Mouse (Mus musculus): ENCODE data around the gene Phb. TPM values are rescaled to one million over a fixed set of nuclear protein-coding genes. Genes with fewer than 3 reads are reported as not detected.
A peak's percentile ranks its signal among the peaks of the same experiment; 100 is the strongest.
"Not testable (repeated sequence)": the region's sequence is repeated elsewhere in the genome, so short reads cannot be mapped to it uniquely, and the experiment has no call there.

Gene Phb
- polyA plus RNA-seq, 1 experiment from 2014 or later, result 251 TPM

DNA sequence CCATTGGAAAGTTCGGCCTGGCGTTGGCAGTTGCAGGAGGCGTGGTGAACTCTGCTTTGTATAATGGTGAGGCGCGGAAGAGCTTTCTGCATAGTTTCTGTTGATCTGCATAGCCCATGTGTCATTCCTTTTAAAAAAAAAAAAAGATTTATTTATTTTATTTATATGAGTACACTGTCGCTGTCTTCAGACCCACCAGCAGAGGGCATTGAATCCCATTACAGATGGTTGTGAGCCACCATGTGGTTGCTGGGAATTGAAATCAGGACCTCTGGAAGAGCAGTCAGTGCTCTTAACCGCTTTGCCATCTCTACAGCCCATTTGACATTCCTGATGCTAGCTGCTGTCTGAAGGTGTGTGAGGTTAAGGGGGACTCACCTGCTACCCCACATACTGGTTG is 1.3 kb downstream of the Phb start:
- not testable (repeated sequence) for H3K27me3 ChIP-seq (ENCODE audit: low read depth, poor library complexity, severe bottlenecking)
- 89% methylated on average over 7 of the region's 7 CpGs for WGBS
- peaks cover 52% of the 10 kb centered on the region for H3K36me3 ChIP-seq

DNA sequence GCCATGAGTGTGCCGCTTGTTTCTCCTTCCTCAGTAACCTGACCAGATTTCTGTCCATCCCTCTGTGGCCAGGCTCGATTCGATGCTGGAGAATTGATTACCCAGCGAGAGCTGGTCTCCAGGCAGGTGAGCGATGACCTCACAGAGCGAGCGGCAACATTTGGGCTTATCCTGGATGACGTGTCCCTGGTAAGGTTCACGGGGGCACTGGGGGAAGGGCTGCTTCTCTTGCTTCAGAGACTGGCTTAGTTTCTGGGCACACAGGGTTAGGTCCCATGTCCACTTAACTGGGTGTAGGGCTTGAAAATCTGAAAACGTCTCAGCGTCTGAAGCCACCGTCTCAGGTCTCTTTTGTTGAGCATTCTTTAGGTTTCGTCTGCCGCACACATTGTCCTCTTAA is 8.7 kb downstream of the Phb start:
- Histone ChIP-seq H3K36me3 (peaks cover 98% of the 10 kb centered on the region), H3K27ac (replicated peaks) (peak overlapping the region; percentile 46; the same call in 1 of the 2 replicates), H3K27me3 (ENCODE audit: low read depth, poor library complexity, severe bottlenecking) (no peaks in the 10 kb centered on the region), H3K9me3 (replicated peaks) (no peaks in the 10 kb centered on the region), H3K4me3 (no peak overlapping the region), H3K4me1 (peaks cover 8% of the 10 kb centered on the region)
- 92% methylated on average over 14 of the region's 14 CpGs for WGBS
- DNase-seq (ENCODE audit: low spot score), result no peak

More for the DNA sequence above, 1.3 kb downstream of the Phb start:
- H3K27ac ChIP-seq (replicated peaks); DNase-seq (ENCODE audit: low spot score); H3K9me3 ChIP-seq (replicated peaks): not testable (repeated sequence)
- Histone ChIP-seq H3K4me3 (peak overlapping the region; percentile 86), H3K4me1 (peaks cover 15% of the 10 kb centered on the region)

DNA sequence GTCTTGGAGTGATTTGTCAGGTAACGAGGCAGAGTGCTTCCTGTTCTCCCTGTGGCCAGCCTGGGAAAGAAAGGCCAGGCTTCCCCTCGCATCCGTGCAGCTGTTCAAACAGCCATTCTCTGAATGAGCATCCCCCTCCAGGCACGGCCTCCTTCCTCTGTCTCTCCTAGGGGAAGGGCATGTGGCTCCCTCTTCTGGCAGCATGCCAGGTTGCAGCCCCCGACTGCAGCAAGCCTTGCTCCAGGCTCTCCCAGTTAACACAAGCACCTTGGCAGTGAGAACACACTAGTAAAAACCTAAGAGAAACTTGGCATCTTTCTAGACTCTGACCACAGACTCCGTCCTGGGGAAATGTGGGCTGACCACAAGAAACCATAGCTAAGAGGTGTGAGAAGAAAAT is 9.6 kb downstream of the Phb start:
- Histone ChIP-seq H3K9me3 (replicated peaks) (no peaks in the 10 kb centered on the region), H3K4me1 (peaks cover 8% of the 10 kb centered on the region), H3K4me3 (no peak overlapping the region), H3K27me3 (ENCODE audit: low read depth, poor library complexity, severe bottlenecking) (no peaks in the 10 kb centered on the region), H3K27ac (replicated peaks) (peak overlapping the region; percentile 46), H3K36me3 (peaks cover 98% of the 10 kb centered on the region)
- DNase-seq (ENCODE audit: low spot score), result peak; percentile 85
- 23% methylated on average over 6 of the region's 6 CpGs for WGBS

DNA sequence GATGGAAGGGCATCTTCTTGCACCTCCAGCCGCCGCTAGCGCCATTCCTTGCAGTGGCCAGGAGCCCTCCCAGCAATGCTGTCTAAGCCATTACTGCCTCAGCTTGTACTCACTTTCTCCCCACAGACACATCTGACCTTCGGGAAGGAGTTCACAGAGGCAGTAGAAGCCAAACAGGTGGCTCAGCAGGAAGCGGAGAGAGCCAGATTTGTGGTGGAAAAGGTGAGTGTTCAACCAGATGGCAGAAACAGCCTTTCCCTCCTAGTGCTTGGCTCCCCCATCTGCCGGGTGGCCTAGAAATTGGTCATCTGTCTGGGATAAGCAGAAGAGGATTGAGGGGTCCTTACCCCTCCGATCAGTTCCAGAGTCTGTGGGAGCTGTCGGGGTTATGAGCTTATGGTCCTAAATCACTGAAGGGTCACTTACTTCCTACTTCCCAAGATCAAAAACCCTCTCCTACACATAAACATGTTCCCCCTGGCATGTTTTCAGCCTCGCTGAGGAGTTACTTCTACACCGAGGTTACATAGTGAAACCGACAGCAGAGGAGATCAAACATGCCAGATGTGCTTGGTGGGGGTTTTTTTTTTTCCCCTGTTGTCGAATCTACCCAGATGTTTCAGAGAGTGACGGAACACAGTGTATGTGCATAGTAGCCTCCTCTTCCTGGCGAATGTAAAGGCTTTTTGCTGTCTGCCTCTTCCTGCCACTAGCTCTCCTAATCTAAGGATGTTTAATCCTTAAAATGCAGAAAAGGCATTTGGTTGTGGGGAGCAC is 11.4 kb downstream of the Phb start:
- no peak for DNase-seq (ENCODE audit: low spot score)
- H3K4me3 ChIP-seq, result no peak overlapping the region

DNA sequence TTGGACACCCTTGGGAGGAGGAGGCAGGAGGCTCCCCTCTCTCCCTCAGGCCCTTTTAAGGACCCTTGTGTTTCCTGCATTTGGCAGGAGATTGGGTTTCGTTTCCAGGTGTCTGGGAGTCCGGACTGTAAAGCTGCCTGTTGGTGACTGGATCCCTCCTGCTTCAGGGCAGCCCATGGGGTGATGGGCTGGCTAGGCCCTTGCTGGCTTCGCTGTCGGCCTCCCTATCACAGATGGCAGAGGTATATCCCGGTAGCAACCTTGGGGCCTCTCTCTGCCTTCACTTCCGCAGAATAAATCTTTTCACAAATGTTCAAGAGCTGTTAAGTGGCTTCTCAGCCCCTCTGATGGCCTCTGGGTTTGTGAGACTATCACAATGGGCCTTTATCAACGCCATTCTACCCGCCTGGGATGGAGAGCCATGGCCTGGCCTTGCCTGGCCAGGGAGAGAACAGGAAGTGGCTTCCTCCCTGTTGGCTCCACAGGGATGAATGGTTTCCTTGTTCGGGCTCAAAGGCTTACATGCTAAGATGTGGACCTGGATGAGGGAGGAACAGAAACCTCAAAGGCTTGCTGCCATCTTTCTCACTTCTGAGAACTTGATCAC is 15.3 kb downstream of the Phb start:
- DNase-seq (ENCODE audit: low spot score), result no peak
- no peaks in the 10 kb centered on the region for H3K27me3 ChIP-seq (ENCODE audit: low read depth, poor library complexity, severe bottlenecking)
- peaks cover 4% of the 10 kb centered on the region; the same call in 1 of the 2 replicates for H3K4me1 ChIP-seq
- no peak overlapping the region for H3K4me3 ChIP-seq
- no peaks in the 10 kb centered on the region for H3K9me3 ChIP-seq (replicated peaks)
- H3K27ac ChIP-seq (replicated peaks), result no peak overlapping the region
- peaks cover 55% of the 10 kb centered on the region for H3K36me3 ChIP-seq
- 78% methylated on average over 9 of the region's 9 CpGs for WGBS

More for the DNA sequence above, 11.4 kb downstream of the Phb start:
- H3K36me3 ChIP-seq, result peaks cover 95% of the 10 kb centered on the region
- WGBS, result 89% methylated on average over 14 of the region's 14 CpGs
- no peaks in the 10 kb centered on the region for H3K27me3 ChIP-seq (ENCODE audit: low read depth, poor library complexity, severe bottlenecking)
- H3K9me3 ChIP-seq (replicated peaks), result no peaks in the 10 kb centered on the region
- peaks cover 12% of the 10 kb centered on the region for H3K4me1 ChIP-seq
- H3K27ac ChIP-seq (replicated peaks), result no peak overlapping the region

DNA sequence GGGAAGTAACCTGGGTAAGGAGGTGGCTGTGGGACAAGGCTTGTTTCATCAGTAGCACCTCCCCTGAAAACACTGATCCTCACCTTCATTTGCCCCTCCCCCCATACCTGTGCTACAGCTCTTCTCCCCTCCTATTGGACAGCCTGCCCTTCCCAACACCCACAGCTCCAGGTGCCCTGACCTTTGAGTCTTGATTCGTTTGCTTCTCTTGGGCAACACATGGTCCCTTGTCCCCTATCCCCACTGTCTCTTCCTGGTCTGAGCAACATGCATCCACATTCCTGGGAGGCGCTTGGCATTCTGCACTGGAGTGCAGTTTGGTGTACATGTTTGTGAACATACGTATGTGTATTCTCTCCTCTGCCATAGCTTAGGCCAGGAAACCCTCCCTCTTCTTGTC is 16.2 kb downstream of the Phb start:
- H3K27ac ChIP-seq (replicated peaks), result no peak overlapping the region
- H3K36me3 ChIP-seq, result peaks cover 47% of the 10 kb centered on the region

DNA sequence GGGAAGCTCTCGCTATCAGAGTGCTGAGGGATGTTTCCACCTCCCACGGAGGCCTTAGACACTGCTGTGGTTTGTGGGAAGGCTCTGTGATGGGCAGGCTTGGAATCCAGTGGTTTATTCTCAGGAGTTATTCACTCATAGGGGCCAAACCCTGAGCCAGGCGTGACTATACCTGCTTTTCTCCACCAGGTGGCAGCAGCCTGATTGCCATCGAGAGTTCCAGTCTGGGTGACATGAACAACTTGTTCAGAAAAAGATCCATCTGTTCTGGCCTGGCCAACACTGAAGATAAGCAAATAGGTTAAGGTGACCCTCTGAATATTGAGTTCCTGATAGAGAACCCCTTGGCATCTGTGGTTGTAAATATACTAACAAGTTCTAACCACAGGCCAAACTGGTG is 19.3 kb downstream of the Phb start:
- Histone ChIP-seq H3K27ac (replicated peaks) (no peak overlapping the region), H3K4me1 (peaks cover 4% of the 10 kb centered on the region; the same call in 1 of the 2 replicates), H3K36me3 (peaks cover 18% of the 10 kb centered on the region), H3K4me3 (no peak overlapping the region), H3K27me3 (ENCODE audit: low read depth, poor library complexity, severe bottlenecking) (no peaks in the 10 kb centered on the region), H3K9me3 (replicated peaks) (no peaks in the 10 kb centered on the region)
- peak; percentile 73 for DNase-seq (ENCODE audit: low spot score)
- 5% methylated on average over 4 of the region's 4 CpGs for WGBS

More for the DNA sequence above, 16.2 kb downstream of the Phb start:
- Histone ChIP-seq H3K27me3 (ENCODE audit: low read depth, poor library complexity, severe bottlenecking) (no peaks in the 10 kb centered on the region), H3K9me3 (replicated peaks) (no peaks in the 10 kb centered on the region), H3K4me3 (no peak overlapping the region), H3K4me1 (peaks cover 4% of the 10 kb centered on the region; the same call in 1 of the 2 replicates)
- no peak for DNase-seq (ENCODE audit: low spot score)
- 89% methylated on average over 3 of the region's 3 CpGs for WGBS

DNA sequence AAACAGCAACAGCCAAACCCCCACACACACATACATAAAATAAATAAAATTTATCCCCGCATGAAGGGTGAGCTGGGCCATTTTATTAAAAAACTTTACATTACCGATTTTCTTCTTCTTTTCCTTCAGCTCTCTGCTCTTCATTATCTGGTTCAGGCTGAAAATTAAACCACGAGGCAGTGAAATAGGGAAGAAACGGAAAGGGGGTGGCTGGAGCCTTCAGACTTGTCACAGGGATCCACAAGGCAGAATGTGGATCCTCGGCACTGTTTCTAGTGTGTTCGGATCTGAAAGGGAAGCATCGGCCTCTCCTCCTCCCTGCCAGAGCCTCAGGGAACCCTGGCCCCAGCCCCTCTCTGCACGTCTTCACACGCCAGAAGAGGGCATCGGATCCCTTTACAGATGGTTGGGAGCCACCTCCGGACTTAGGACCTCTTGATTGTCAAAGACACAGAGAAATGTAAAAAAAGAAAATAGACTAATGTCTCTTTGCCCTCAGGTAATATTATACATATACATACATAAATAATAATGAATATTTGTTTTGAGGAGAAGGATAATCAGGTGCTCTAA is 20.4 kb downstream of the Phb start:
- H3K27me3 ChIP-seq (ENCODE audit: low read depth, poor library complexity, severe bottlenecking), result no peaks in the 10 kb centered on the region
- H3K27ac ChIP-seq (replicated peaks), result no peak overlapping the region
- 44% methylated on average over 11 of the region's 11 CpGs for WGBS
- H3K36me3 ChIP-seq, result peaks cover 6% of the 10 kb centered on the region
- H3K4me3 ChIP-seq, result no peak overlapping the region
- DNase-seq (ENCODE audit: low spot score), result no peak
- no peaks in the 10 kb centered on the region for H3K9me3 ChIP-seq (replicated peaks)
- no peaks in the 10 kb centered on the region; the same call in 1 of the 2 replicates for H3K4me1 ChIP-seq

DNA sequence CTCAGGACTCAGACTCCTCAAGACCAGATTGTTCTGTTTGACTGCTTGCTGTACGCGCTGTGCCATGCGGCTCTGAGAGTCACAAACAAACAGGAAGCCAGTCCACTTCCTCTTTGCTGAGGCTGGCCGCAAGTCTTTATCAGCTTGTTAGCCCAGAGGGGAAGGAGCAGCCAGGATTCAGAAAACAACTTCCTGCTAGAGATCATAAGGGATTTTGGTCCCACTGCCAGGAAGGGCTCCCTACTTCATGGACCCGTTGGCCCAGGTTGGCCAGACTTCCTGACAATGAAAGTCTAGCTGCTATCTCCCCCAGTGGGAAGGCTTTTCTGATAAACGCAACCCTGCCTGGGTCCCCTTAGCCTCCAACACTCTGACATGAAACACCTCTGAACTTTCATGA is 21.8 kb downstream of the Phb start:
- Histone ChIP-seq H3K4me1 (no peaks in the 10 kb centered on the region; the same call in 1 of the 2 replicates), H3K4me3 (no peak overlapping the region), H3K9me3 (replicated peaks) (no peaks in the 10 kb centered on the region), H3K36me3 (no peaks in the 10 kb centered on the region), H3K27me3 (ENCODE audit: low read depth, poor library complexity, severe bottlenecking) (no peaks in the 10 kb centered on the region), H3K27ac (replicated peaks) (0 out of 2 replicates have a peak overlapping the region, but pooled peaks have one; percentile 47)
- DNase-seq (ENCODE audit: low spot score), result no peak
- WGBS, result 76% methylated on average over 6 of the region's 6 CpGs

DNA sequence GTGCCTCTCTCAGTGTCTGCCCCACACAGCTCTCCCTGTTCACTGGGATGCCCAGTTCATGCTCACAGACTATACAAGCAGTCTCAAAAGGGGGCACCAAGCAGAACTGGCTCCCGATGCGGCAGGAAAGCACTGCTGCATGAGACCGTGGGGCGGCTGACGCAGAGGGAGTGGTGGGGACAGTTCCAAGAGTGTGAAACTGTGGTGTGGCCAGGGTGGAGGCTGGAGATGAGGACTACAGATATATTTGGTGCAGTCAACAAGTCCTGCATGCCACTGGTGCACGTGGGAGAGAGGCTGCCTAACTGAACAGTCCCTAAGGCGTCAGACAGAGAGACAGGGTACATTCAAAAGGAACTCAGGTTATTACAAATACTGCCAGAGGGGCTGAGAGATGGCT is 22.2 kb downstream of the Phb start:
- no peaks in the 10 kb centered on the region; the same call in 1 of the 2 replicates for H3K4me1 ChIP-seq
- 75% methylated on average over 7 of the region's 7 CpGs for WGBS
- DNase-seq (ENCODE audit: low spot score), result no peak
- H3K27ac ChIP-seq (replicated peaks), result 0 out of 2 replicates have a peak overlapping the region, but pooled peaks have one; percentile 47
- H3K9me3 ChIP-seq (replicated peaks), result no peaks in the 10 kb centered on the region
- H3K36me3 ChIP-seq, result no peaks in the 10 kb centered on the region
- H3K27me3 ChIP-seq (ENCODE audit: low read depth, poor library complexity, severe bottlenecking), result no peaks in the 10 kb centered on the region
- H3K4me3 ChIP-seq, result no peak overlapping the region

DNA sequence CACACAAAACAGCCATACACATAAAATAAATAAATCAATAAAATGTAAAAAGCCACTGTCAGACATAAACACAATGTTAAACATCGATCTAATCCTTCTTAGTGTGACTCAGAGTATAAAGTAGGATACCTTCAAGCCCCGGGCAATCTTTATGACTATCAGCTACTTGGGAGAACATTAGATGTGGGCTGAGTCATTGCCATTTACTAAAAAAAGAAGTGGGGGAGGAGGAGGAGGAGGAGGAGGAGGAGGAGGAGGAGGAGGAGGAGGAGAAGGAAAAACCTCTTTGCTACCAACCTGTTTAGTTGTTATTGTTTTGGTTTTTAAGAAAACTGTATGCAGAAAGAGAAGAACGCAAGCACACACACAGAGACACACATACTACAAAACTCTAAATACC is 22.8 kb downstream of the Phb start:
- Histone ChIP-seq H3K4me1 (no peaks in the 10 kb centered on the region; the same call in 1 of the 2 replicates), H3K27me3 (ENCODE audit: low read depth, poor library complexity, severe bottlenecking) (no peaks in the 10 kb centered on the region), H3K9me3 (replicated peaks) (no peaks in the 10 kb centered on the region), H3K27ac (replicated peaks) (no peak overlapping the region), H3K4me3 (no peak overlapping the region), H3K36me3 (no peaks in the 10 kb centered on the region)
- DNase-seq (ENCODE audit: low spot score), result no peak
- 91% methylated on average over 3 of the region's 3 CpGs for WGBS

DNA sequence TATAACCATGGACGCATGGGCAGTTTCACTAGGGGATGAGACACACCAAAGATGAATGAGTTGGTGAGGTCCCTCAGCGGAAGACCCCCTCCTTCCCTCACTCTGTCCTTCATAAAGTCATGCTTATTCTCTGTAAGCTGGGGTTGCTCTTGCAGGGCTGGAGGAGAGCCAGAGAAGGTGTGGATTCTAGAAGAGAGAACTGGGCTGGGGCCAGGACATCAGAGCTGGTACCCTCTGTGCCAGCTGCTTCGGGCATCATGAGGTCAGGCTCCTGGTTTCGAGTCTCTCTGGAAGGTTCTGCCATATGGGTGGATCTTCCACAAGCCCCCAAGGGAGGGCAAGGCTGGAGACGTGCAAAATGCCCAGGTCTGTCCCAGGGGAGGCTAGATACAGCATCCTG is 31.8 kb downstream of the Phb start:
- Histone ChIP-seq H3K36me3 (no peaks in the 10 kb centered on the region), H3K27ac (replicated peaks) (no peak overlapping the region), H3K4me3 (no peak overlapping the region), H3K9me3 (replicated peaks) (no peaks in the 10 kb centered on the region), H3K27me3 (ENCODE audit: low read depth, poor library complexity, severe bottlenecking) (no peaks in the 10 kb centered on the region), H3K4me1 (no peaks in the 10 kb centered on the region)
- WGBS, result 87% methylated on average over 5 of the region's 5 CpGs
- no peak for DNase-seq (ENCODE audit: low spot score)

Data from midbrain, embryonic 10.5 days (tissue).